Mouse (Mus musculus): Measurements from ENCODE around the gene Gm45234. TPM values are rescaled to one million over a fixed set of nuclear protein-coding genes. Genes with fewer than 3 reads are reported as not detected.

The Gm45234 gene
- polyA plus RNA-seq, 1 experiment from 2014 or later, result not detected

GRCm38 (mm10) chr6:124716864-124717490, 38.8 kb downstream of the Gm45234 start:
- no peaks in the 10 kb centered on the region for H3K27me3 ChIP-seq (ENCODE audit: insufficient read depth, low read length)
- DNase-seq (peak; percentile 73), ATAC-seq (no peak)
- 64% methylated on average over 20 of the region's 20 CpGs for WGBS (ENCODE audit: insufficient replicate concordance)
- H3K9me3 ChIP-seq (ENCODE audit: low read length), result no peaks in the 10 kb centered on the region
- peaks cover 42% of the 10 kb centered on the region for H3K36me3 ChIP-seq (replicated peaks; ENCODE audit: insufficient read depth, low read length)
- TF ChIP-seq CTCF (IDR thresholded peaks at IDR 0.05; ENCODE audit: low read depth), result peak; percentile 79
- TF ChIP-seq EP300 (IDR thresholded peaks at IDR 0.05; ENCODE audit: low read depth), result no peak
- H3K27ac ChIP-seq (ENCODE audit: low read depth), result no peak overlapping the region
- no peak overlapping the region for H3K9ac ChIP-seq (replicated peaks)
- no peak overlapping the region for H3K4me2 ChIP-seq (ENCODE audit: low read depth, low read length)
- peaks cover 47% of the 10 kb centered on the region for H3K4me1 ChIP-seq (ENCODE audit: insufficient read depth)
- H3K4me3 ChIP-seq (ENCODE audit: low read depth, low read length), result no peak overlapping the region

DNA sequence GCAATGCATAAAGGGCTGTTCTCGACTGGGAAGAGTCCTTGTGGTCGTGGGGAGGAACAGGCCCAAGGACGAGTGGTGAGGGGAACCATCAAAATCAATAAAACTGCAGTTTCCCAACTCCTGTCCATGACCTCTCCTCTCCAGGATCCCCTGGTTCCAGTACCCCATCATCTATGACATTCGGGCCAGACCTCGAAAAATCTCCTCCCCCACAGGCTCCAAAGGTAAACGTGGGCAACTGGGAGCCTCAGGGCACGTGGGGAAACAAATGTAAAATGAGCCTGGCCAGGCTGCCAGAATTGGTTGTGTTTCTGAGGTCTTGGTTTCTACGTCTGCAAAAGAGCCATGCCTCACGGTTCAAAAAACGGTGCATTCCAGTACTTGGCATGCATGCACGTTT, 42.9 kb downstream of the Gm45234 start:
- 10% methylated on average over 11 of the region's 11 CpGs for WGBS (ENCODE audit: insufficient replicate concordance)
- DNase-seq, result no peak
- Histone ChIP-seq H3K4me3 (ENCODE audit: low read depth, low read length) (peak overlapping the region; percentile 83), H3K4me1 (ENCODE audit: insufficient read depth) (peaks cover 39% of the 10 kb centered on the region), H3K4me2 (ENCODE audit: low read depth, low read length) (peak overlapping the region; percentile 97), H3K36me3 (replicated peaks; ENCODE audit: insufficient read depth, low read length) (peaks cover 34% of the 10 kb centered on the region), H3K27me3 (ENCODE audit: insufficient read depth, low read length) (no peaks in the 10 kb centered on the region), H3K9ac (replicated peaks) (peak overlapping the region; percentile 92), H3K27ac (ENCODE audit: low read depth) (peak overlapping the region; percentile 91), H3K9me3 (ENCODE audit: low read length) (no peaks in the 10 kb centered on the region)
- no peak for ATAC-seq
- TF ChIP-seq EP300 (IDR thresholded peaks at IDR 0.05; ENCODE audit: low read depth) (no peak), CTCF (IDR thresholded peaks at IDR 0.05; ENCODE audit: low read depth) (no peak)

DNA sequence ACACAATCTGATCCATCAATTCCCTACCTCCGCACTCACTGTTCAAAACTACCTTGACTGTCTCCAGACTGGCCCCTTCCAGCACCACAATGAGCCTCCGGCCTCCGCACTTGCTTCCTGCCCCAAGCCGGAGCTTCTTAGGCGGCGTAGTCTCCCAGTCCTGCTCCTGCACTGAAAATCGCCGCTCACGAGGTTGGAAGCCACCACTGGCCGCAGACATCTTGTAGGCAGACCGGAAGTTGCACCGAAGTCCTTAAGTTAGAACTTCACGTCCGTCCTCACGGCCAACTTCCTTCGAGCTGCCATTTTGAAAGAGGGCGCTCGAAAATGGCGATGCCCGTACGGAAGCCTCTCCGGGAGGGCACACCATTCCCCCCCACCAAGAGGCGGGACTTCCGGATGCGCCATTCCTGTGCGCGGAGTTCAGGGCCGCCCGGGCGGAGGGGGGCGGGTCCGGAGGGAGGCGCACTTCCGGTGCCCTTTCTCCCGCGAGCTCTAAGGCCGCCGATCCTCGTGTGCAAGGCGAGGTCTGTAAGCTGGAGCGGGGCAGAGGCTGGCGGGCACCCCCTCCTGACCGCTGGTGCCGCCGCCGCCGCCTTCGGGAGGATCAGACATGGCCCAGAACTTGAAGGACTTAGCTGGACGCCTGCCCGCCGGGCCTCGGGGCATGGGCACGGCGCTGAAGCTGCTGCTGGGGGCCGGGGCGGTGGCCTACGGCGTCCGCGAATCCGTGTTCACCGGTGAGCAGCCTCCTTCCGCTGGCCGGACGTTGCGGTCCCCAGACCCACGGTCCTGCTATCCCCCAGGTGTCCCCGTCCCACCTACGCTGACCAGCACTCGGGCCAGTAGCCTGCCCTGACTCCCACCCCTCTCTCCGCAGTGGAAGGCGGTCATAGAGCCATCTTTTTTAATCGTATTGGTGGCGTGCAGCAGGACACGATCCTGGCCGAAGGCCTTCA, 43.7 kb downstream of the Gm45234 start, which contains the start of the genes Emg1 and Phb2:
Emg1 (minus strand) TSS at position 355 of the 959 bp plus-strand sequence.
Phb2 (plus strand) TSS at position 513 of the 959 bp plus-strand sequence.
- peak; percentile 98 for ATAC-seq
- Histone ChIP-seq H3K27ac (ENCODE audit: low read depth) (peak within 1 kb of the TSS; percentile 91), H3K9me3 (ENCODE audit: low read length) (no peaks in the 10 kb centered on the region), H3K9ac (replicated peaks) (peak within 1 kb of the TSS; percentile 92), H3K36me3 (replicated peaks; ENCODE audit: insufficient read depth, low read length) (peaks cover 38% of the 10 kb centered on the region), H3K4me1 (ENCODE audit: insufficient read depth) (peaks cover 39% of the 10 kb centered on the region), H3K4me3 (ENCODE audit: low read depth, low read length) (peak within 1 kb of the TSS; percentile 83), H3K4me2 (ENCODE audit: low read depth, low read length) (peak within 1 kb of the TSS; percentile 97), H3K27me3 (ENCODE audit: insufficient read depth, low read length) (no peaks in the 10 kb centered on the region)
- TF ChIP-seq CTCF (IDR thresholded peaks at IDR 0.05; ENCODE audit: low read depth), result peak; percentile 26
- TF ChIP-seq EP300 (IDR thresholded peaks at IDR 0.05; ENCODE audit: low read depth), result peak; percentile 87
- peak; percentile 99 for DNase-seq
- WGBS (ENCODE audit: insufficient replicate concordance), result under 1% methylated on average over 73 of the region's 76 CpGs

GRCm38 (mm10) chr6:124708289-124708889, 47.4 kb downstream of the Gm45234 start:
- peak overlapping the region; percentile 11; the same call in 1 of the 2 replicates for H3K27ac ChIP-seq (ENCODE audit: low read depth)
- H3K27me3 ChIP-seq (ENCODE audit: insufficient read depth, low read length), result no peaks in the 10 kb centered on the region
- H3K4me1 ChIP-seq (ENCODE audit: insufficient read depth), result peaks cover 31% of the 10 kb centered on the region
- H3K9ac ChIP-seq (replicated peaks), result no peak overlapping the region
- ATAC-seq, result no peak
- no peak overlapping the region for H3K4me2 ChIP-seq (ENCODE audit: low read depth, low read length)
- peaks cover 36% of the 10 kb centered on the region for H3K36me3 ChIP-seq (replicated peaks; ENCODE audit: insufficient read depth, low read length)
- no peaks in the 10 kb centered on the region for H3K9me3 ChIP-seq (ENCODE audit: low read length)
- 84% methylated on average over 10 of the region's 10 CpGs for WGBS (ENCODE audit: insufficient replicate concordance)
- TF ChIP-seq EP300 (IDR thresholded peaks at IDR 0.05; ENCODE audit: low read depth), result no peak
- no peak for TF ChIP-seq CTCF (IDR thresholded peaks at IDR 0.05; ENCODE audit: low read depth)
- peak; percentile 73 for DNase-seq
- no peak overlapping the region for H3K4me3 ChIP-seq (ENCODE audit: low read depth, low read length)

- H3K36me3 ChIP-seq (replicated peaks; ENCODE audit: insufficient read depth, low read length), result peaks cover 58% of the 10 kb centered on the region
- 80% methylated on average over 5 of the region's 5 CpGs for WGBS (ENCODE audit: insufficient replicate concordance)
- DNase-seq (no peak), ATAC-seq (no peak)
- H3K4me1 ChIP-seq (ENCODE audit: insufficient read depth), result peaks cover 20% of the 10 kb centered on the region
- no peak overlapping the region for H3K27ac ChIP-seq (ENCODE audit: low read depth)
- no peaks in the 10 kb centered on the region for H3K9me3 ChIP-seq (ENCODE audit: low read length)
- TF ChIP-seq EP300 (IDR thresholded peaks at IDR 0.05; ENCODE audit: low read depth) (no peak), CTCF (IDR thresholded peaks at IDR 0.05; ENCODE audit: low read depth) (no peak)
- no peaks in the 10 kb centered on the region for H3K27me3 ChIP-seq (ENCODE audit: insufficient read depth, low read length)
- no peak overlapping the region for H3K9ac ChIP-seq (replicated peaks)
- no peak overlapping the region for H3K4me2 ChIP-seq (ENCODE audit: low read depth, low read length)
- H3K4me3 ChIP-seq (ENCODE audit: low read depth, low read length), result no peak overlapping the region
These were observed 49.7 kb downstream of the Gm45234 start for GRCm38 (mm10) chr6:124706061-124706627.

All from liver, postnatal 0 days (tissue).